Mouse (Mus musculus) spleen, postnatal 36 days (tissue): ENCODE results near the gene Gimd1.

Experiments
- DNase-seq, 2 experiments: peaks; one replicate each; pipeline ENCODE4 v3.0.0; 2022; ENCODE audit warnings: low spot score in 2 of 2, mixed read lengths in 1 of 2

Gene Gimd1

DNA sequence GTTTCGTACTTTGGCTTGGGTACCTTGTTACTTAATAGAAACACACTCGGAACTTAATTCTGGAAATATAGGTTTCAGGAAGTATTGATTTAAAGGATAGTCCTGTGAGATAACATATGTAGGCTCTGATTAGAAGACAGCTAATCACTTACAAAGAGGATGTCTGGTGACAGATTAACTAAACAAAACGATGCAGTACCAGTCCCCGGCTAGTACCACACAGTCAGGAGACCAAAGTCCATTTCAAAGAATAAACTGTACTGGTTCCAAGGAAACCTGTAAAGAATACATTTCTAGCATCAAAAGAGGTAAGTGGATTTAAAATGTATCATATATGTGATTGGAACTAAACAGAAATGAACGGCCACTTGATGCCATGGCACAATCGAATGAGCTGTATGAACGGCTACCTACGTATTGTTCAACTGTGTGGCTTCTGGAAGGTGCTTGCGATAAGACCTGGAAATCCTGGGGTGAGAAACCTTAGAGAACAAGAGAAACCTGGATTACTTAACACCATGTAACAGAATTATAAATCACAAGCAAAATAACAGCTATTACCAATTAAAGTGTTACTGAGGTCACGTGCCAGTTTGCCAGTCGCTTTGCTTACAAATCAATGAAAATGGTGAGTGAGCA lies at the start of gene Gimd1:
Gimd1 (plus strand) TSS at position 220 of the 639 bp plus-strand sequence.
- no peak for DNase-seq

GRCm38 (mm10) chr3:132581198-132581597 lies 48.4 kb upstream of the Gimd1 start:
- no peak for DNase-seq

DNA sequence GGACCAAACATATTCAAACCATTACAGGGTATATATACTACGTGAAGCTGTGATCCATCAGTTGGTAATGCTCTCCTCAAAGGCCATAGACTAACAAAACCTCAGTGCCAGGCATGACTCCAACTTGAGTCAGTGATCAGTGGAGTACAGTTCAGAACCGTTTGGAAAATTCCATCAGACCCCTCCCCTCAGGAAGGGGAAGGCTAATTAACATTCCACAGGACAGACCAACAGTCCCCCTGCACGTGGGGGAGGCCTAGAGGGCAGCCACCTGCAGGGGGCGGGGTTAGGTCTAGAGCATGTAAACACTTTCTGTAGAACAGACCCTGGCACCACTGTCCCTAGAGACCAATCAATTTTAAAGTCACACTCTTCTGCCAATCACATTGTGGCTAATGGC lies 47.3 kb upstream of the Gimd1 start:
- no peak for DNase-seq

DNA sequence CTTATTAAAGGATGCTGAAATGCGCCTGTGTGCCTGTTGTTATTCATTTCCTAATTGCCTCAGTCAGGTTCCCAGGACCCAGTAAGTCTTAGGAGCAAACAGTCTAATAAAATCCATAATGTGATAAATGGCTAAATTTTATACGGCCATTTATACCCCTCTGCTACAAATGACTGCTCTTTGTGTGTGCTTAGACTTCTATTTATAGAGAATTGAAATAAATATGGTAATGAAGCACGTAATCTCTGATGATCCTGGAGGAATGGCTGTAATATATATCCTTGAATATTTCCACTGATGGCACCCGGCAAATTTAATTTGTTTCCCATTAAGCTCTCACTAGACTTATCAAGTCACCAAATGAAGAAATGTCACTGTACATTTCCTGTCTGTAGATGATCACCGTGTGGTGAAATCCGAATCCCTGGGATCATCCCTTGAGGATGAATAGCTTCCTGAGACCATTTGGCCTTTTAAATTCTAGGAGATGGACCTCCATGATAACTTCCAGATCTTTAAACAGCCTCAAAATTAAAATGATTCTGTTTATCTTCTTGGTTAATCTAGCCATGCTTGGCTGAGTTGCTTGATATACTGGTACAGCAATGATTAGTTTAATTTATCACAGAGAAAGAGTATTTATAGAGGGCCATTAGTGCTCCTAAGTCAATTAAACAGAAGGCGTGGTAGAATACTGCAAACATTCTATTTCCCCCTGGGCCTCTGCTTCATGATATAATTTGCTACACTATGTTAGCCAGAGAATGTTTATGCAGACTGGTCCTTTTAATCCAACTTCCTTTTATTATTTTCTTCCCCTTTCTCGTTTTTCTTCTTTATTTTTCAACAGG lies 44.3 kb upstream of the Gimd1 start:
- DNase-seq, result no peak

GRCm38 (mm10) chr3:132588146-132588545 lies 41.5 kb upstream of the Gimd1 start:
- DNase-seq, result no peak

DNA sequence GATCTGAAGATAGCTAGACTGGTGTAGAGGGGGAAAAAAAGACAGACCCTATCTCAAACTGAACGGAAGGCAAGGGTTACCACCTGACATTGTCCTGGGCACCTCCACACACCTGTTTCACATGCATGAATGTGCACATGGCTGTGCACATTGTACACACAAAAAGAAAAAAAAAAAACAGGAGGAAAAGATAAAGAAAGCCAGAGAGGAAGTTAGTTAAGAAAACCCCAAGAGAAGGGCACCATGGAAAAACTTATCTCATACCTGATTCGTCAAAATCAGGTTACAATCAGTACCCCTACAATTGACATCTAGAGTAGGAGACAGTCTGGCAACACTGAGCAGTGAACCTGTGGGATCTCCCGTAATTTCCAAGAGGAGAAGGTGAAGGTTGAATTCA lies 39.6 kb upstream of the Gimd1 start:
- no peak for DNase-seq

GRCm38 (mm10) chr3:132590604-132591003 lies 39.0 kb upstream of the Gimd1 start:
- no peak for DNase-seq

- no peak for DNase-seq
Observed at GRCm38 (mm10) chr3:132628741-132629140, 879 bp upstream of the Gimd1 start.

- no peak for DNase-seq
Observed at GRCm38 (mm10) chr3:132633261-132633660, 3.6 kb downstream of the Gimd1 start.

- no peak for DNase-seq
Observed at GRCm38 (mm10) chr3:132637080-132637479, 7.5 kb downstream of the Gimd1 start.

DNA sequence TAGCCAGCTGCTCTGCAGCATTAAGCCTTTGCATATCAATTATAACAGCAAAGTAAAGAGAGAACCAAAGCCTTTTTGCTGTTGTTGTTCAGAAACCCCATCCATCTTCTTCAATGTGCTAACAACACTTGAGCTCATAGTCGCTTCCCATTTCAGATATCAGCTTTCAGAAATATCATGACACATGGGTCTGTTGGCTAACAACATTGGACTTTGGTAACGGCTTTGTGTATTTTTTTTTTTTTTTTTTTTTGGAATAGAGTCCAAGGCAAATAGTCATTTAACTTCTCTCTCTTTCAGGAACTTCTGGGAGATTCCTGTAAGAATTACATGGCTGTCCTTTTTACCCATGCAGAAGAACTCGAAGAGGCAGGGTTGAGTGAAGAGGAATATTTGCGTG lies 14.5 kb downstream of the Gimd1 start:
- no peak for DNase-seq

DNA sequence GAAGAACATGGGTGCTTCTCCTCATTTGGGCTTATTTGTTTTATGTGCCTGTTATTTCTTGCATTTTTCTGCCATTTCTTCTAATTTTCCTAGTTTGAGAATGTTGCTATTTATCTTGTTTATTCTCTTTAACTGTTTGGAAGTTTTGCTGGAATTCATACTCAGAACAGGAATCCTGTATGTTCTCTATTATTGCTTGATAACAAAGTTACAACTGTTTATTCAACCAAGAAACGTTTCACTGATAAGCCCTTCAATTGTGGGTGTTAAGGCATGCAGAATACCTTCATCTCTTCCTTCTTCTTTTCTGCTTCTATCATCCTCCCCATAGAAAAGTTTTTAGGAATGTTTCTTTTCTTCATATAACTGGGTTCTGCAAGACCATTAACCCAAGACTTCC lies 17.2 kb downstream of the Gimd1 start:
- no peak for DNase-seq

DNA sequence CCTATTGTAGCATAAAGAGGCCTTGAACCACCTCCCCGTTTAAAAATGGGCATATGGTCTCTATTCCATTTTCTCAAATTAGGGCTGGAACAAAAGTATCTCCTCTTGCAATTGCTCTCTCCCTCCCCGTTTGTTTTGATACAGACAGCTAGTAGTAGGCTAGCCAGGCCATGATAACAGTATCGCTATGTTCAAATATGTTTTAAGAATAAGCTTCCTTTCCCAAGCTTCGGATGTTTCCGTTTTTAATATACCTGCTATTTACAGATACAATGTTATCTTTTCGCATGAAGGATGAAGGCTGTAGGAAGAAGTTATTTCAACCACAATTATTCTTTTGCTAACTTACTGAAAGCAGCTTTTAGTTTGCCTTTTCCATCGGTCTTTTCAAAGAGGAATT lies 19.7 kb downstream of the Gimd1 start:
- DNase-seq, result no peak

GRCm38 (mm10) chr3:132650191-132650590 lies 20.6 kb downstream of the Gimd1 start:
- DNase-seq, result no peak

GRCm38 (mm10) chr3:132651776-132652175 lies 22.2 kb downstream of the Gimd1 start:
- DNase-seq, result no peak

GRCm38 (mm10) chr3:132653959-132654358 lies 24.3 kb downstream of the Gimd1 start:
- DNase-seq, result no peak

- DNase-seq, result no peak
Observed at GRCm38 (mm10) chr3:132655955-132656354, 26.3 kb downstream of the Gimd1 start.

- no peak for DNase-seq
Observed at GRCm38 (mm10) chr3:132677494-132677893, 47.9 kb downstream of the Gimd1 start.

- peak; percentile 90 for DNase-seq
Observed at GRCm38 (mm10) chr3:132683447-132684230, 54.0 kb downstream of the Gimd1 start, which contains the start of gene Tbck. TSS of gene Tbck (plus strand) at chr3:132684144.

- no peak for DNase-seq
Observed at GRCm38 (mm10) chr3:132684231-132684928, 54.8 kb downstream of the Gimd1 start, which contains the start of gene Aimp1. TSS of gene Aimp1 (minus strand) at chr3:132684370.
